Mouse (Mus musculus): ENCODE results near the gene Ttc30a2. TPM values are rescaled to one million over a fixed set of nuclear protein-coding genes. Genes with fewer than 3 reads are reported as not detected.

Gene Ttc30a2
- polyA plus RNA-seq, 1 experiment from 2014 or later = 0.54 TPM

DNA sequence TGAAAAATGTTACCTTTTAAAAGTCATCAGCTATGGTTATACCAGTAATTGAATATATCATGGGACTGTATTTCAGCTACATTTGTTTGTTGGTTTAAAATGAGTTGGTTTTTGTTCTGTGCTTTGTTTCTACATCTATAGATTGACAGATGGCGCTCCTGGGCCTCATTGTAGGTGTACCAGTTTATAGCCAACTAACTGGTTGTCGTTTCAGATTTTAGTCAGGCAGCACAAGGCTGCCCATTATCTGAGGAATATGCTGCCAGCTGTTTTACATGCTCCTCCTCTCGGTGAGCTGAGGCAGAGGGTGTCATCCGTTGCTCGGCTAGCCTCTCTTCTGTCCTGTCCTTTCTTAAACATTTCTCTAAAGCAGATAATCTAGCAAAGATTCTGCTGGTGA lies 51.9 kb downstream of the Ttc30a2 start:
- Histone ChIP-seq H3K9me3 (ENCODE audit: control insufficient read depth, low read length) (no peaks in the 10 kb centered on the region), H3K4me1 (replicated peaks; ENCODE audit: control insufficient read depth, insufficient read depth, low read length) (no peaks in the 10 kb centered on the region), H3K4me3 (ENCODE audit: low read length) (no peak overlapping the region), H3K4me2 (ENCODE audit: low read depth, low read length) (no peak overlapping the region), H3K9ac (ENCODE audit: low read length) (no peak overlapping the region), H3K27me3 (ENCODE audit: control insufficient read depth, insufficient read depth, low read depth, low read length) (no peaks in the 10 kb centered on the region), H3K27ac (ENCODE audit: low read length) (no peak overlapping the region), H3K36me3 (ENCODE audit: control insufficient read depth, insufficient read depth, low read length) (no peaks in the 10 kb centered on the region; the same call in 1 of the 2 replicates)
- 79% methylated on average over 5 of the region's 5 CpGs for WGBS
- no peak for ATAC-seq (ENCODE audit: low read depth)

Other genes with a start within 250 kb of the Ttc30a2 start
- gene Agps, start 146.0 kb downstream of the Ttc30a2 start, polyA plus RNA-seq (2015; fragmentation: Nextera tagmentation; extraction: Ambion mirVana) = 31.1 and 32.7 TPM in 2 replicates
- gene Ttc30b, start 39.6 kb downstream of the Ttc30a2 start, polyA plus RNA-seq (2015; fragmentation: Nextera tagmentation; extraction: Ambion mirVana) = 20.5 and 22.4 TPM in 2 replicates
- 8.9 and 10.1 TPM in 2 replicates for gene Ttc30a1, start 3.8 kb upstream of the Ttc30a2 start, polyA plus RNA-seq (2015; fragmentation: Nextera tagmentation; extraction: Ambion mirVana)